Mouse (Mus musculus) macrophage (primary cell): Measurements from ENCODE around the gene Ms4a6d. TPM values are rescaled to one million over a fixed set of nuclear protein-coding genes. Genes with fewer than 3 reads are reported as not detected.

Experiments
- polyA plus RNA-seq: library from polyadenylated mRNA; stranded (reverse); fragments of 250-400 nt; gene quantifications from 3 replicates; pipeline ENCODE4 v1.2.4, GENCODE M21; 2018; ENCODE audit warnings: inconsistent platforms

The Ms4a6d gene
- polyA plus RNA-seq, 1 experiment from 2014 or later, result 381 TPM

Other genes starting within 250 kb of the Ms4a6d start
- gene Ms4a4a, start 229.3 kb downstream of the Ms4a6d start, polyA plus RNA-seq, result 260 to 797 TPM (median 552 TPM) in 3 replicates
- gene Ms4a4c, start 200.1 kb downstream of the Ms4a6d start, polyA plus RNA-seq, result 43.4 to 183 TPM (median 71.1 TPM) in 3 replicates
- gene Ms4a4b, start 161.3 kb downstream of the Ms4a6d start, polyA plus RNA-seq, result 2.1 to 3.8 TPM (median 3.0 TPM) in 3 replicates
- gene Ms4a6c, start 135.5 kb downstream of the Ms4a6d start, polyA plus RNA-seq, result 546 to 786 TPM (median 561 TPM) in 3 replicates
- 0.80 to 5.0 TPM (median 2.0 TPM) in 3 replicates for gene Gm8369, start 118.9 kb downstream of the Ms4a6d start, polyA plus RNA-seq
- gene Ms4a6b, start 88.3 kb downstream of the Ms4a6d start, polyA plus RNA-seq, result 182 to 404 TPM (median 188 TPM) in 3 replicates
- not detected in 3 replicates for gene Ms4a4d, start 68.0 kb downstream of the Ms4a6d start, polyA plus RNA-seq
- gene Ms4a2, start 18.9 kb upstream of the Ms4a6d start, polyA plus RNA-seq, result 0.27 TPM in 1 of 3 replicates, not detected in the others
- gene Ms4a3, start 36.0 kb upstream of the Ms4a6d start, polyA plus RNA-seq, result 0.79 TPM in 1 of 3 replicates, not detected in the others
- not detected in 3 replicates for gene Oosp2, start 55.7 kb upstream of the Ms4a6d start, polyA plus RNA-seq
- not detected in 3 replicates for gene Oosp1, start 86.3 kb upstream of the Ms4a6d start, polyA plus RNA-seq
- not detected in 3 replicates for gene Oosp3, start 92.2 kb upstream of the Ms4a6d start, polyA plus RNA-seq
- gene Gif, start 142.7 kb upstream of the Ms4a6d start, polyA plus RNA-seq, result not detected in 3 replicates
- gene Mrpl16, start 165.5 kb upstream of the Ms4a6d start, polyA plus RNA-seq, result 27.2 to 40.6 TPM (median 35.2 TPM) in 3 replicates
- gene Stx3, start 214.6 kb upstream of the Ms4a6d start, polyA plus RNA-seq, result 18.7 to 25.4 TPM (median 20.5 TPM) in 3 replicates
- not detected in 3 replicates for gene Olfr1417, start 234.4 kb upstream of the Ms4a6d start, polyA plus RNA-seq